ENCODE assay signal across 12 mouse cellular contexts in the genomic region with DNA sequence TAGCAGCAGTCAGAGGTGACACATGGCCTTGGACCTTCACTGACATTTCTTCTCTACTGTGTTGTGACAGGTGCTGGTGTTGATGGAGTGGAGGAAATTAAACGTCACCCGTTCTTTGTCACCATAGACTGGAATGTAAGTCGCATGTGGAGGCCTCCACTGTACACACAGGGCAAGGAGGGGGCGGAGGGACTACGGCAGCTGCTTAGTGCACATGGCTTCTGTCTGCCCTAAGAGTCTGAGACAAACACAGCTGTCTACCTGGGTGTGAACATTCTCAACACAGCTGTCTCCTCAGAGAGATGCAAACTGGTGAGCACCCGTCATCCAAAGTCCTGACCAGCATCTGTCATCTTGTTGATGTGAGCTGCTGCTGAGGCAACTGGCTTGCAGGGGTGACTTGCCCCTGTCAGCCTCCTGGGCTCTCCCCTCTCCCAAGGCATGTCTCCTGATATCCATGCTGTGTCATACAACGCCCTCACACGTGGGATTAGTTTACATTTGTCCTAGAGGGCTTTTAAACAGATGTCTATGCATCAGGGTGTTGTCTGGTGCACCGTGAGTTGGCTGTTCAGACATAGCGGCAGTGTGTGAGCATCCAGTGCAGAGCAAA. TPM values are rescaled to one million over a fixed set of nuclear protein-coding genes. Genes with fewer than 3 reads are reported as not detected.
DNase-seq lines count a peak whose midpoint lies in the region; ATAC-seq lines count a peak whose summit lies in the region.
"Had no signal": no experiment of that assay in that cellular context is flagged by ENCODE, and none has a peak within 500 bp of the region (broad histone marks: within the 10 kb centered on the region; RNA-seq: fewer than 3 reads in every experiment).

No protein-coding gene starts in this region.

- WGBS in forebrain, embryonic 10.5 days, result 81% methylated on average over 10 of the region's 10 CpGs
- 72% methylated on average over 10 of the region's 10 CpGs for WGBS in forebrain, embryonic 11.5 days
- WGBS in kidney, embryonic 14.5 days, result 39% methylated on average over 10 of the region's 10 CpGs
- WGBS in embryonic facial prominence, embryonic 10.5 days, result 57% methylated on average over 10 of the region's 10 CpGs
- 48% methylated on average over 10 of the region's 10 CpGs for WGBS in limb, embryonic 13.5 days

- H3K27ac ChIP-seq in forebrain, embryonic 10.5 days, result peak overlapping the region; percentile 8
- no peak overlapping the region for H3K27ac ChIP-seq in forebrain, embryonic 11.5 days (ENCODE audit: low read depth, low read length)
- H3K27ac ChIP-seq in kidney, embryonic 14.5 days (ENCODE audit: low read depth, low read length), result no peak overlapping the region
- peak overlapping the region; percentile 35; the same call in 1 of the 2 replicates for H3K27ac ChIP-seq in embryonic facial prominence, embryonic 10.5 days (replicated peaks)
- H3K27ac ChIP-seq in limb, embryonic 13.5 days, result no peak overlapping the region
- H3K27ac ChIP-seq: midbrain, embryonic 12.5 days had no signal

- no peak for ATAC-seq in forebrain, embryonic 11.5 days (replicated peaks; ENCODE audit: low FRiP score)
- ATAC-seq in kidney, embryonic 14.5 days (ENCODE audit: low FRiP score, low TSS enrichment), result peak; percentile 53
- ATAC-seq in limb, embryonic 13.5 days (ENCODE audit: low FRiP score, low read depth), result peak; percentile 78

- H3K4me2 ChIP-seq in forebrain, embryonic 11.5 days (ENCODE audit: low read depth, low read length, severe bottlenecking), result no peak overlapping the region
- H3K4me2 ChIP-seq in kidney, embryonic 14.5 days (replicated peaks; ENCODE audit: low read depth, low read length), result no peak overlapping the region
- no peak overlapping the region for H3K4me2 ChIP-seq in limb, embryonic 13.5 days (replicated peaks)
- H3K4me2 ChIP-seq: midbrain, embryonic 12.5 days had no signal

- H3K36me3 ChIP-seq in forebrain, embryonic 10.5 days (replicated peaks), result peaks cover 9% of the 10 kb centered on the region
- no peaks in the 10 kb centered on the region for H3K36me3 ChIP-seq in forebrain, embryonic 11.5 days (ENCODE audit: control insufficient read depth, insufficient read depth, low read length)
- H3K36me3 ChIP-seq in kidney, embryonic 14.5 days (ENCODE audit: control insufficient read depth, insufficient read depth, low read length), result no peaks in the 10 kb centered on the region
- peaks cover 9% of the 10 kb centered on the region for H3K36me3 ChIP-seq in embryonic facial prominence, embryonic 10.5 days (replicated peaks)
- 0 out of 2 replicates have a peak, but pooled peaks cover 5% of the 10 kb centered on the region for H3K36me3 ChIP-seq in limb, embryonic 13.5 days
- H3K36me3 ChIP-seq: G1E; midbrain, embryonic 12.5 days had no signal

- no peaks in the 10 kb centered on the region for H3K9me3 ChIP-seq in forebrain, embryonic 10.5 days
- no peaks in the 10 kb centered on the region for H3K9me3 ChIP-seq in forebrain, embryonic 11.5 days (ENCODE audit: control insufficient read depth, low read length)
- H3K9me3 ChIP-seq in kidney, embryonic 14.5 days (ENCODE audit: control insufficient read depth, low read length), result no peaks in the 10 kb centered on the region
- no peaks in the 10 kb centered on the region for H3K9me3 ChIP-seq in embryonic facial prominence, embryonic 10.5 days
- H3K9me3 ChIP-seq in limb, embryonic 13.5 days, result no peaks in the 10 kb centered on the region
- H3K9me3 ChIP-seq: midbrain, embryonic 12.5 days had no signal

- H3K4me3 ChIP-seq in forebrain, embryonic 10.5 days, result no peak overlapping the region
- no peak overlapping the region for H3K4me3 ChIP-seq in forebrain, embryonic 11.5 days (ENCODE audit: low read depth, low read length)
- H3K4me3 ChIP-seq in kidney, embryonic 14.5 days (ENCODE audit: low read length), result no peak overlapping the region
- no peak overlapping the region for H3K4me3 ChIP-seq in embryonic facial prominence, embryonic 10.5 days
- no peak overlapping the region for H3K4me3 ChIP-seq in limb, embryonic 13.5 days
- H3K4me3 ChIP-seq: midbrain, embryonic 12.5 days had no signal

- no peak for DNase-seq in forebrain, embryonic 10.5 days (ENCODE audit: extremely low spot score, low spot score)
- no peak for DNase-seq in forebrain, embryonic 11.5 days (ENCODE audit: low spot score)
- DNase-seq in kidney, postnatal 36 days, result no peak
- DNase-seq in embryonic facial prominence, embryonic 10.5 days (ENCODE audit: low spot score), result peak; percentile 40
- no peak for DNase-seq in layer of hippocampus, adult 11-12 months (ENCODE audit: low spot score)
- no peak for DNase-seq in T-cell, adult 2 months (ENCODE audit: low spot score)
- DNase-seq: liver had no signal

- H3K27me3 ChIP-seq in forebrain, embryonic 10.5 days (ENCODE audit: poor library complexity, severe bottlenecking), result no peaks in the 10 kb centered on the region
- H3K27me3 ChIP-seq in forebrain, embryonic 11.5 days (ENCODE audit: control insufficient read depth, insufficient read depth, low read length), result no peaks in the 10 kb centered on the region
- H3K27me3 ChIP-seq in kidney, embryonic 14.5 days (ENCODE audit: control insufficient read depth, insufficient read depth, low read length), result no peaks in the 10 kb centered on the region
- no peaks in the 10 kb centered on the region for H3K27me3 ChIP-seq in embryonic facial prominence, embryonic 10.5 days (replicated peaks; ENCODE audit: low read depth, poor library complexity, severe bottlenecking)
- H3K27me3 ChIP-seq in limb, embryonic 13.5 days, result no peaks in the 10 kb centered on the region
- H3K27me3 ChIP-seq: midbrain, embryonic 12.5 days had no signal

- H3K4me1 ChIP-seq in forebrain, embryonic 10.5 days, result peaks cover 43% of the 10 kb centered on the region
- H3K4me1 ChIP-seq in forebrain, embryonic 11.5 days (replicated peaks; ENCODE audit: control insufficient read depth, insufficient read depth, low read length), result no peaks in the 10 kb centered on the region
- H3K4me1 ChIP-seq in kidney, embryonic 14.5 days (ENCODE audit: control insufficient read depth, insufficient read depth, low read length), result 0 out of 2 replicates have a peak, but pooled peaks cover 19% of the 10 kb centered on the region
- H3K4me1 ChIP-seq in embryonic facial prominence, embryonic 10.5 days, result peaks cover 66% of the 10 kb centered on the region
- H3K4me1 ChIP-seq in limb, embryonic 13.5 days, result peaks cover 19% of the 10 kb centered on the region

- no peak overlapping the region for H3K9ac ChIP-seq in forebrain, embryonic 11.5 days (ENCODE audit: low read length)
- no peak overlapping the region for H3K9ac ChIP-seq in kidney, embryonic 14.5 days (ENCODE audit: low read depth, low read length)
- H3K9ac ChIP-seq in limb, embryonic 13.5 days, result no peak overlapping the region
- H3K9ac ChIP-seq: midbrain, embryonic 12.5 days had no signal

RNA-seq across cellular contexts. Expression of a gene that starts 52.8 kb away (rescaled TPM):
- polyA plus RNA-seq in forebrain, embryonic 10.5 days (2016; fragmentation: Nextera tagmentation; extraction: Ambion mirVana), result not detected in 2 replicates
- polyA plus RNA-seq in forebrain, embryonic 11.5 days (2014; fragmentation: Nextera tagmentation; extraction: Ambion mirVana), result 0.17 TPM in 1 of 2 replicates, not detected in the other
- not detected in 2 replicates for polyA plus RNA-seq in kidney, embryonic 14.5 days (2014; fragmentation: Nextera tagmentation; extraction: Ambion mirVana)
- polyA plus RNA-seq in embryonic facial prominence, embryonic 10.5 days (2016; fragmentation: Nextera tagmentation; extraction: Ambion mirVana), result not detected in 2 replicates
- not detected in 2 replicates for polyA plus RNA-seq in limb, embryonic 13.5 days (2015; fragmentation: Nextera tagmentation; extraction: Ambion mirVana)
- polyA plus RNA-seq: G1E; large intestine, adult 2 months; midbrain, embryonic 12.5 days had no signal

Comparison
In these comparisons a context has a peak if more than half of its experiments do, and no peak if none do; other contexts are left out.
1. H3K27ac ChIP-seq: peak in forebrain, embryonic 10.5 days (single experiment) and embryonic facial prominence, embryonic 10.5 days (single experiment); none in forebrain, embryonic 11.5 days (single experiment), kidney, embryonic 14.5 days (single experiment) and limb, embryonic 13.5 days (single experiment).